Mouse (Mus musculus) hindbrain, embryonic 11.5 days (tissue): Measurements from ENCODE around the gene E130114P18Rik. TPM values are rescaled to one million over a fixed set of nuclear protein-coding genes. Genes with fewer than 3 reads are reported as not detected.
A peak's percentile ranks its signal among the peaks of the same experiment; 100 is the strongest.

Experiments used
- ATAC-seq: fragments of 200-750 bp; cut with Nextera tagmentation; 2 replicates; pipeline ENCODE4 v1.8.0; 2017; ENCODE audit warnings: mild to moderate bottlenecking, moderate TSS enrichment, moderate library complexity; ENCODE audit not compliant: low FRiP score
- DNase-seq: peaks from one replicate; pipeline ENCODE4 v3.0.0-alpha.2; 2015; ENCODE audit warnings: low spot score
- H3K27ac ChIP-seq: fragments of 300-500 bp; sonication (generic); 2 replicates; pipeline ENCODE4 v1.5.1; 2014; ENCODE audit warnings: mild to moderate bottlenecking, low read depth, low read length
- H3K27me3 ChIP-seq: fragments of 300-500 bp; sonication (generic); 2 replicates; pipeline ENCODE4 v1.6.1; 2014; ENCODE audit warnings: mild to moderate bottlenecking, low read length, moderate library complexity, mixed read lengths; ENCODE audit not compliant: control insufficient read depth, insufficient read depth
- H3K36me3 ChIP-seq: fragments of 300-500 bp; sonication (generic); 2 replicates; pipeline ENCODE4 v1.6.1; 2014; ENCODE audit warnings: mild to moderate bottlenecking, low read length, moderate library complexity, mixed read lengths; ENCODE audit not compliant: control insufficient read depth, insufficient read depth
- H3K4me1 ChIP-seq: fragments of 300-500 bp; sonication (generic); replicated peaks from 2 replicates; pipeline ENCODE4 v1.6.1; 2014; ENCODE audit warnings: low read length, mixed read lengths; ENCODE audit not compliant: control insufficient read depth, insufficient read depth
- H3K4me2 ChIP-seq: fragments of 300-500 bp; sonication (generic); replicated peaks from 2 replicates; pipeline ENCODE4 v1.6.1; 2014; ENCODE audit warnings: mild to moderate bottlenecking, low read depth, low read length
- H3K4me3 ChIP-seq: fragments of 300-500 bp; sonication (generic); 2 replicates; pipeline ENCODE4 v1.5.1; 2014; ENCODE audit warnings: low read depth, low read length
- H3K9ac ChIP-seq: fragments of 300-500 bp; sonication (generic); 2 replicates; pipeline ENCODE4 v1.6.1; 2014; ENCODE audit warnings: low read depth, low read length
- H3K9me3 ChIP-seq: fragments of 300-500 bp; sonication (generic); 2 replicates; pipeline ENCODE4 v1.6.1; 2016; ENCODE audit warnings: low read length; ENCODE audit not compliant: control insufficient read depth
- WGBS: fragments of 180-500 bp; shearing (Covaris S2); extraction: QIAGEN DNeasy Blood & Tissue Kit; methylation state at CpG from one replicate; pipeline ENCODE4 v1.1.7; 2014; 5-methylcytosine and 5-hydroxymethylcytosine counted together
- polyA plus RNA-seq: library from polyadenylated mRNA; unstranded; fragments of >200 nt; fragmentation: Nextera tagmentation; extraction: Ambion mirVana; gene quantifications from 2 replicates; pipeline ENCODE4 v1.2.1, GENCODE M21; 2014

The E130114P18Rik gene
- polyA plus RNA-seq, 1 experiment from 2014 or later, result 28.5 TPM

DNA sequence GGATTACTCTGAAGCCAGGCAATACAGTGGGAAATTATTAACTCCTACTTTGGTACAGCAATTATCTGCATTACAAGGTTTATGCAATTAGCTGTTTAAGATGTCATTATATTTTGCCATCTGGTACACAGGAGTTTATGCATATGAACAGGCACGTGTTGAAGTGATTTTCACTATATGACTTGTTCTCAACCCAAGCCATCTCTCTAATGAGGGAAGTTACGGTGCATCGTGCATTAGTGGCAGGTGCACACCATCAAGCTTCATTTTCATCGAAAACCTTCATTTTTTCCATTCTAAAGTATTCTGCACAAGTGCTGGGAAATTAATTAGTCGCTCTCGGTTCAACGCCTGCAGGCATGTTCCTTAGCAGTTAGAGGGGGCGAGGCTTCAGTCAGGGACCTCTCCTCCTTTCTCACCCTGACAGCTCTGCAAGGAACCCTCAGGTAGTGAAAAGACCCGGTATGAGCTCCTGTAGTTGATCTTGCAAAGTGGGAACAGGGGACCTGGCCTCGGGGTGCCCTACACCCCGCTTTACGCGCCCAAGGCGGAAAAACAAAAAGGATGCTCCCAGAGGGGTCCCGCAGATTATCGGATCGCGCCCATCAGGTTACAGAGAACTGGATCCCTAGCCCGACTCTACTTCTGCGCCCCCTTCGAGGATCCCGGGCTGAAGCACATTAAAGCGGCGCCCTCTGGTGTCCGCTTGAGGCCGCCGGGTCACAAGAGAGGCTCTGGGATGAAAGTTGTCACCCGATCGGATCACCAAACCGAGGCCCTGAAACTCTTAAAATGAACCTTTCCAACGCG lies 32.4 kb downstream of the E130114P18Rik start:
- H3K27me3 ChIP-seq, result no peaks in the 10 kb centered on the region
- ATAC-seq, result peak; percentile 89
- WGBS, result 8% methylated on average over 32 of the region's 32 CpGs
- peak overlapping the region; percentile 32 for H3K4me3 ChIP-seq
- H3K27ac ChIP-seq, result no peak overlapping the region
- H3K4me1 ChIP-seq, result no peaks in the 10 kb centered on the region
- peak overlapping the region; percentile 64 for H3K9ac ChIP-seq
- peak overlapping the region; percentile 66 for H3K4me2 ChIP-seq
- peak; percentile 90 for DNase-seq
- H3K36me3 ChIP-seq, result no peaks in the 10 kb centered on the region
- no peaks in the 10 kb centered on the region for H3K9me3 ChIP-seq

DNA sequence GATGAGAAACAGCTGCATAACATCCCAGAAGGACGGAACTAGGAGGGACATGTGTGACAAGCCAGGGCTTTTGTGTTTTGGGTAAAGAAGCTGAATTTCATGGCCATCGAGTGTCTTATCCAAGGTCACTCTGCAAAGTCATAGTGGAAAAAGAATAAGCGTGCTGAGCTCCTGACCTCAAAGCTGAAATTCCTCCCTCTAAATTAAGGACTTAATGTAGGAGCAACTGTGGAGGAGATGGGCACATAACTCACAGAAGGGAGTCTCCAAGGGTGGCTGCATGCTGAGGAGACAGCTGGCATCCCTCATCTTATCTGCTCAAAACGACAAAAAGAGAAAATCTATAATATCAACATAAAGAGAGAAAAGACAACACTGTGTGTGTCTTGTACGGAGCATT lies 33.9 kb downstream of the E130114P18Rik start:
- no peak overlapping the region for H3K4me2 ChIP-seq
- ATAC-seq, result no peak
- DNase-seq, result no peak
- no peaks in the 10 kb centered on the region for H3K9me3 ChIP-seq
- WGBS, result 75% methylated on average over 5 of the region's 5 CpGs
- no peak overlapping the region for H3K27ac ChIP-seq
- H3K4me3 ChIP-seq, result no peak overlapping the region
- no peak overlapping the region for H3K9ac ChIP-seq
- no peaks in the 10 kb centered on the region for H3K27me3 ChIP-seq
- no peaks in the 10 kb centered on the region for H3K4me1 ChIP-seq
- H3K36me3 ChIP-seq, result no peaks in the 10 kb centered on the region

DNA sequence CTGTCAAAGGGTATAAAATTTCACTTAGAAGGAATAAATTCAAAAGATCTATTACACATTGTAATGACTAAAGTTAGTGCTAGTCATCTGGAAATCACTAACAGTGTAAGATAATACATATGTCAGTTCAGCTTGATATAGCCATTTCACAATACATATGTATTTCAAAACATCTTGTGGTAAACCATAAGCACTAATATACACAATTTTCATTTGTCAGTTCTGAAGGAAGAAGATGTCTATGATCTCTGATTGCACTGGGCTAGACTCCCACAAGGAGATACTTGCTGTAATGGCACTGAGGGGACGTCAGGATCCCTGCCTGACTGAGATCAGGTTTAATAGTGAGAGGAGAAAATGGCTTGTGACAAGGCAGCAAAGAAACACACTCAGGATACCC lies 44.5 kb downstream of the E130114P18Rik start:
- Histone ChIP-seq H3K27me3 (no peaks in the 10 kb centered on the region), H3K27ac (no peak overlapping the region), H3K36me3 (no peaks in the 10 kb centered on the region), H3K4me3 (no peak overlapping the region), H3K9ac (no peak overlapping the region), H3K4me1 (no peaks in the 10 kb centered on the region), H3K4me2 (no peak overlapping the region), H3K9me3 (no peaks in the 10 kb centered on the region)
- WGBS, result 46% methylated on average over 1 of the region's 1 CpGs
- ATAC-seq (no peak), DNase-seq (no peak)

DNA sequence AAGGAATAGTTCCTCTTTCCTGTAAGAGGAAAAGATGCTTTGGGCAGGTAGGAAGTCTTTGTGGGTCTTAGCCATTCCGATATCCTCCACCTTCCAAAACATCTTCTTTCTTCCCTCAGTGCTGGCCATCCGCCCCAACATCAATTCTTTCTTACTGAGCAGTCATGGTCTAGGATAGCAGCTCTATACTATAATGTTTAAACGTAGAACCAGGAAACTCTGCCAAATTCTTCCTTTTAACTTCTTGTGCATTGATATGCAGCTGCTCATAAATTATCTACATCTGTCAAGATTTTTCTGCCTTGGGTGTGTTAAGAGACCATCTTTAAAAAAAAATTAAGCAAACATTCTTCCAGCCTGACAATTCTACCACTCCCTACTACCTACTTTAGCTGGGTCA lies 47.5 kb downstream of the E130114P18Rik start:
- ATAC-seq (no peak), DNase-seq (no peak)
- WGBS, result 89% methylated on average over 3 of the region's 3 CpGs
- H3K4me2 ChIP-seq, result no peak overlapping the region
- H3K9ac ChIP-seq, result no peak overlapping the region
- no peaks in the 10 kb centered on the region for H3K36me3 ChIP-seq
- H3K27ac ChIP-seq, result no peak overlapping the region
- H3K4me3 ChIP-seq, result no peak overlapping the region
- no peaks in the 10 kb centered on the region for H3K4me1 ChIP-seq
- no peaks in the 10 kb centered on the region for H3K9me3 ChIP-seq
- H3K27me3 ChIP-seq, result no peaks in the 10 kb centered on the region

DNA sequence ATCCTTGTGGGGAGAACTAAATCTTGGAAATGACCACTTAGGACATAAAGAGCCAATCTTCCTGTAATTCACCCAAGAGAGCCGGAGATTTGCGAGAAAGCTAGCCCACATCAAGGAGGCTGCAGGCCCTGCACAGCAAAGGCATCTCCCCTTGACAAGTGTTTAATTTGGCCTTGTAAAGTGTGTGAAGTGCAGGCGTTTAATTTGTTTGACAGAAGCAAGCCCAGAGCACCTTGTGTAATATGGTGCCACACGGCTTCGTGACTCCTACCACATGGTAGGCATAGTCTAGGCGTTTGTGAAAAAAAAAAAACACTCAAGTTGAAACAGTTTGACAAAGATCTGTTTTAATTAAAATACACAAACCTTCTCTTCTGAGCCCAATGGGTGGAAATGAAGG lies 47.9 kb downstream of the E130114P18Rik start:
- H3K27me3 ChIP-seq, result no peaks in the 10 kb centered on the region
- no peak overlapping the region for H3K27ac ChIP-seq
- no peak for DNase-seq
- no peak for ATAC-seq
- no peaks in the 10 kb centered on the region for H3K4me1 ChIP-seq
- no peak overlapping the region for H3K4me3 ChIP-seq
- H3K4me2 ChIP-seq, result no peak overlapping the region
- H3K9me3 ChIP-seq, result no peaks in the 10 kb centered on the region
- H3K36me3 ChIP-seq, result no peaks in the 10 kb centered on the region
- 82% methylated on average over 6 of the region's 6 CpGs for WGBS
- H3K9ac ChIP-seq, result no peak overlapping the region

DNA sequence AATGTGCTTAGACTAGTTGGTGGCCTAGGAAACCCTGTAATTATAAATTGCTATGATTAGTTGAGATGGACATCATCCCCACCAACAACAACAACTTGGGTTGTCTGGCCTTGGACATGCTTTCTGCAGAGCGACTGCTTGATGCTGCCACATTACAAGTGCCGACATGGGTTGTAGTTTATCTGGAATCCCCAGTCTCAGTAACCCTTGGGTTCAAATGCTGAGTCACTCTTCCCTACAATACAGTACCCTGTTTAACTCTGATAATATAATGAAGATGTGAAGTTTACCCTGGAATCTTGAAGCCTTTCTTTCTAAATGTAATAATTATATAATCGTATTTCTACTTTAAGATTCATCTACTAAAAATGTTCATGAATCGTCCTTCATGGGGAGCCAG lies 49.4 kb downstream of the E130114P18Rik start:
- no peaks in the 10 kb centered on the region for H3K4me1 ChIP-seq

DNA sequence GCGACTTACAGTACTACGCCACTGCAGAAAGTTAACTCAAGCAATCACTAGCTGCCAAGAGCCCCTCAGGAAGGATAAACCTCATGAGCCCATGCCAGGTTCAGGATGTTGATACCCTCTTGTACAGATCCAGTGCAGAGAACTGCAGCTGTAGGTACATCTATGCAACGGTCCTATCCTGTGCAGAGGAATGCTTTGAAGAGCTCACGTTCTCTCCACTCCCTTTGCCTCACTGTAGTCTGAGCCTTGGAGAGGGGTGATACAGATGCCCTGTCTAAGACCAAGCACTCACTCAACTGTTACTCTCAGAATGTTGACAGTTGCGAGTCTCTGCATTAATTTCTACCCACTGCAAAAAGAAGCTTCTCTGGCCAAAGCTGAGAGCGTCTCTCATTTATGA lies 54.5 kb downstream of the E130114P18Rik start:
- DNase-seq (no peak), ATAC-seq (no peak)
- no peaks in the 10 kb centered on the region for H3K4me1 ChIP-seq
- no peak overlapping the region for H3K4me3 ChIP-seq
- no peak overlapping the region for H3K4me2 ChIP-seq
- no peak overlapping the region for H3K9ac ChIP-seq
- H3K36me3 ChIP-seq, result no peaks in the 10 kb centered on the region
- no peaks in the 10 kb centered on the region for H3K9me3 ChIP-seq
- H3K27ac ChIP-seq, result no peak overlapping the region
- H3K27me3 ChIP-seq, result no peaks in the 10 kb centered on the region
- 88% methylated on average over 6 of the region's 6 CpGs for WGBS

More for the DNA sequence above, 49.4 kb downstream of the E130114P18Rik start:
- no peak overlapping the region for H3K4me3 ChIP-seq
- no peaks in the 10 kb centered on the region for H3K36me3 ChIP-seq
- DNase-seq, result no peak
- no peak overlapping the region for H3K27ac ChIP-seq
- H3K9me3 ChIP-seq, result no peaks in the 10 kb centered on the region
- WGBS, result 91% methylated on average over 4 of the region's 4 CpGs
- H3K27me3 ChIP-seq, result no peaks in the 10 kb centered on the region
- no peak for ATAC-seq
- H3K9ac ChIP-seq, result no peak overlapping the region
- H3K4me2 ChIP-seq, result no peak overlapping the region

DNA sequence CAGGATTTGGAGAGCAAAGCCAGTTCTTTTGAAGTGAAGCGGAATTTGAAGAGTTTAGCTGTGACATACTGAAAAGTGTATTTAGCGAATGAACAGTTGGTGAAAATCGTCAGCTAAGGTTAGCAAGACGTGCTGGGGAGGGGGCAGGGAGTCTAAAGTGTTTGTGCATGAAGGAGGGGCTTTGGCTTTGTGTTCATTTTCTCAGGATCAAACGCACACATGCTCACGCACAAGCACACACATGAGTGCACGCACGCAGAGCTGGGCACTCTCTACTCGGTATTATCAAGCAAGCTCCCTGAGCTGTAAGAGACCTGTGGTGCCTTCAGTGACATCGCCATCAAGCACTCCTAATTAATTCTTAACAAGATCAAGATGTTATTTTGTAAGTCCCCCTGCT lies 55.2 kb downstream of the E130114P18Rik start:
- ATAC-seq (no peak), DNase-seq (no peak)
- Histone ChIP-seq H3K27me3 (no peaks in the 10 kb centered on the region), H3K36me3 (no peaks in the 10 kb centered on the region), H3K9me3 (no peaks in the 10 kb centered on the region), H3K27ac (no peak overlapping the region), H3K4me2 (no peak overlapping the region), H3K9ac (no peak overlapping the region), H3K4me1 (no peaks in the 10 kb centered on the region), H3K4me3 (no peak overlapping the region)
- WGBS, result 65% methylated on average over 10 of the region's 10 CpGs

DNA sequence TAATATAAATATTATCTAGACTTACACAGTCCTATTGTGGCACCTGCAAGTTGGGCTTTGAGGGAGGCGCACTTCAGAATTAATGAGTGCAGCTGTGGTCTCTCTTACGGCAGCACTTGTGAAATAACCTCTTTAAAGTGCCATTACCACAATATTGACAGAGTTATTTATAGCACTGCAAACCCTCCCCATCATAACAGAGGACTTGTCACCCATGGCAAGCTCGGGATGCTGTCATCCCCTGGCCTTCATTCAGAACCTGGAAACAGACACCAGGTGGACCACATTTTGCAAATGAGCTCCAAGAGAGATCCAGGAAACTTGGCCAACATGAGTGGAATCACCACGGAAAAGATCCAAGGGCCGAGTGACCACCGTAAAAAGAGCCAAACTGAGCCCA lies 63.3 kb downstream of the E130114P18Rik start:
- no peak overlapping the region for H3K9ac ChIP-seq
- H3K36me3 ChIP-seq, result no peaks in the 10 kb centered on the region
- WGBS, result 82% methylated on average over 6 of the region's 6 CpGs
- no peak overlapping the region for H3K4me3 ChIP-seq
- H3K27me3 ChIP-seq, result no peaks in the 10 kb centered on the region
- ATAC-seq, result no peak
- peaks cover 5% of the 10 kb centered on the region; the same call in 1 of the 2 replicates for H3K4me1 ChIP-seq
- H3K27ac ChIP-seq, result no peak overlapping the region
- DNase-seq, result no peak
- H3K4me2 ChIP-seq, result no peak overlapping the region
- no peaks in the 10 kb centered on the region for H3K9me3 ChIP-seq
